Mouse (Mus musculus): ENCODE data around the gene Arl4a. TPM values are rescaled to one million over a fixed set of nuclear protein-coding genes. Genes with fewer than 3 reads are reported as not detected.

The Arl4a gene
- polyA plus RNA-seq, 1 experiment, result 34.7 TPM

GRCm38 (mm10) chr12:39990830-39991780, 46.7 kb downstream of the Arl4a start:
- Histone ChIP-seq H3K9me3 (no peaks in the 10 kb centered on the region), H3K4me1 (peaks cover 10% of the 10 kb centered on the region), H3K4me3 (replicated peaks) (no peak overlapping the region), H3K36me3 (replicated peaks; ENCODE audit: low read length) (no peaks in the 10 kb centered on the region), H3K27me3 (replicated peaks) (no peaks in the 10 kb centered on the region)
- TF ChIP-seq GATA1 (IDR thresholded peaks at IDR 0.05; ENCODE audit: borderline replicate concordance, low read length) (no peak), FLI1 (IDR thresholded peaks at IDR 0.05; ENCODE audit: low read length) (no peak)

- H3K4me3 ChIP-seq (replicated peaks), result no peak overlapping the region
- peaks cover 4% of the 10 kb centered on the region for H3K4me1 ChIP-seq
- H3K36me3 ChIP-seq (replicated peaks; ENCODE audit: low read length), result no peaks in the 10 kb centered on the region
- H3K27me3 ChIP-seq (replicated peaks), result no peaks in the 10 kb centered on the region
- TF ChIP-seq FLI1 (IDR thresholded peaks at IDR 0.05; ENCODE audit: low read length) (no peak), GATA1 (IDR thresholded peaks at IDR 0.05; ENCODE audit: borderline replicate concordance, low read length) (no peak)
- no peaks in the 10 kb centered on the region for H3K9me3 ChIP-seq
Observed at GRCm38 (mm10) chr12:39989136-39989535, 48.7 kb downstream of the Arl4a start.

- TF ChIP-seq FLI1 (IDR thresholded peaks at IDR 0.05; ENCODE audit: low read length) (no peak), GATA1 (IDR thresholded peaks at IDR 0.05; ENCODE audit: borderline replicate concordance, low read length) (no peak)
- Histone ChIP-seq H3K4me3 (replicated peaks) (no peak overlapping the region), H3K36me3 (replicated peaks; ENCODE audit: low read length) (no peaks in the 10 kb centered on the region), H3K9me3 (no peaks in the 10 kb centered on the region), H3K27me3 (replicated peaks) (no peaks in the 10 kb centered on the region), H3K4me1 (peaks cover 4% of the 10 kb centered on the region)
Observed at GRCm38 (mm10) chr12:39987177-39987576, 50.6 kb downstream of the Arl4a start.

- Histone ChIP-seq H3K36me3 (replicated peaks; ENCODE audit: low read length) (no peaks in the 10 kb centered on the region), H3K9me3 (no peaks in the 10 kb centered on the region), H3K4me3 (replicated peaks) (no peak overlapping the region), H3K4me1 (peaks cover 4% of the 10 kb centered on the region), H3K27me3 (replicated peaks) (no peaks in the 10 kb centered on the region)
- TF ChIP-seq FLI1 (IDR thresholded peaks at IDR 0.05; ENCODE audit: low read length), result no peak
- TF ChIP-seq GATA1 (IDR thresholded peaks at IDR 0.05; ENCODE audit: borderline replicate concordance, low read length), result no peak
Observed at GRCm38 (mm10) chr12:39985639-39986038, 52.2 kb downstream of the Arl4a start.

GRCm38 (mm10) chr12:39979792-39980191, 58.0 kb downstream of the Arl4a start:
- no peaks in the 10 kb centered on the region for H3K27me3 ChIP-seq (replicated peaks)
- no peaks in the 10 kb centered on the region for H3K9me3 ChIP-seq
- no peaks in the 10 kb centered on the region for H3K36me3 ChIP-seq (replicated peaks; ENCODE audit: low read length)
- H3K4me3 ChIP-seq (replicated peaks), result no peak overlapping the region
- TF ChIP-seq GATA1 (IDR thresholded peaks at IDR 0.05; ENCODE audit: borderline replicate concordance, low read length) (no peak), FLI1 (IDR thresholded peaks at IDR 0.05; ENCODE audit: low read length) (no peak)
- H3K4me1 ChIP-seq, result peaks cover 15% of the 10 kb centered on the region

- no peak for TF ChIP-seq FLI1 (IDR thresholded peaks at IDR 0.05; ENCODE audit: low read length)
- peaks cover 21% of the 10 kb centered on the region for H3K4me1 ChIP-seq
- no peaks in the 10 kb centered on the region for H3K27me3 ChIP-seq (replicated peaks)
- H3K9me3 ChIP-seq, result no peaks in the 10 kb centered on the region
- H3K36me3 ChIP-seq (replicated peaks; ENCODE audit: low read length), result no peaks in the 10 kb centered on the region
- no peak overlapping the region for H3K4me3 ChIP-seq (replicated peaks)
Observed at GRCm38 (mm10) chr12:39979066-39979465, 58.8 kb downstream of the Arl4a start.

- H3K27me3 ChIP-seq (replicated peaks), result no peaks in the 10 kb centered on the region
- no peaks in the 10 kb centered on the region for H3K36me3 ChIP-seq (replicated peaks; ENCODE audit: low read length)
- no peaks in the 10 kb centered on the region for H3K9me3 ChIP-seq
- TF ChIP-seq FLI1 (IDR thresholded peaks at IDR 0.05; ENCODE audit: low read length) (no peak), GATA1 (IDR thresholded peaks at IDR 0.05; ENCODE audit: borderline replicate concordance, low read length) (no peak)
- peaks cover 27% of the 10 kb centered on the region for H3K4me1 ChIP-seq
- no peak overlapping the region for H3K4me3 ChIP-seq (replicated peaks)
Observed at GRCm38 (mm10) chr12:39977996-39978590, 59.7 kb downstream of the Arl4a start.

- TF ChIP-seq GATA1 (IDR thresholded peaks at IDR 0.05; ENCODE audit: borderline replicate concordance, low read length) (no peak), FLI1 (IDR thresholded peaks at IDR 0.05; ENCODE audit: low read length) (no peak)
- H3K9me3 ChIP-seq, result no peaks in the 10 kb centered on the region
- H3K27me3 ChIP-seq (replicated peaks), result no peaks in the 10 kb centered on the region
- H3K36me3 ChIP-seq (replicated peaks; ENCODE audit: low read length), result no peaks in the 10 kb centered on the region
- peaks cover 27% of the 10 kb centered on the region for H3K4me1 ChIP-seq
- H3K4me3 ChIP-seq (replicated peaks), result no peak overlapping the region
Observed at GRCm38 (mm10) chr12:39976426-39976825, 61.4 kb downstream of the Arl4a start.

GRCm38 (mm10) chr12:39975829-39976340, 61.9 kb downstream of the Arl4a start:
- Histone ChIP-seq H3K4me1 (peaks cover 27% of the 10 kb centered on the region), H3K27me3 (replicated peaks) (no peaks in the 10 kb centered on the region), H3K4me3 (replicated peaks) (no peak overlapping the region), H3K9me3 (no peaks in the 10 kb centered on the region), H3K36me3 (replicated peaks; ENCODE audit: low read length) (no peaks in the 10 kb centered on the region)
- no peak for TF ChIP-seq GATA1 (IDR thresholded peaks at IDR 0.05; ENCODE audit: borderline replicate concordance, low read length)
- no peak for TF ChIP-seq FLI1 (IDR thresholded peaks at IDR 0.05; ENCODE audit: low read length)

Measured in megakaryocyte, embryonic 14.5 days (primary cell).